Mouse (Mus musculus): ENCODE data around the gene Nfe2l1. TPM values are rescaled to one million over a fixed set of nuclear protein-coding genes. Genes with fewer than 3 reads are reported as not detected.
A peak's percentile ranks its signal among the peaks of the same experiment; 100 is the strongest.
"Not testable (repeated sequence)": the region's sequence is repeated elsewhere in the genome, so short reads cannot be mapped to it uniquely, and the experiment has no call there.

The Nfe2l1 gene
- total RNA-seq, 2 experiments from 2014 or later: 458 to 487 TPM

DNA sequence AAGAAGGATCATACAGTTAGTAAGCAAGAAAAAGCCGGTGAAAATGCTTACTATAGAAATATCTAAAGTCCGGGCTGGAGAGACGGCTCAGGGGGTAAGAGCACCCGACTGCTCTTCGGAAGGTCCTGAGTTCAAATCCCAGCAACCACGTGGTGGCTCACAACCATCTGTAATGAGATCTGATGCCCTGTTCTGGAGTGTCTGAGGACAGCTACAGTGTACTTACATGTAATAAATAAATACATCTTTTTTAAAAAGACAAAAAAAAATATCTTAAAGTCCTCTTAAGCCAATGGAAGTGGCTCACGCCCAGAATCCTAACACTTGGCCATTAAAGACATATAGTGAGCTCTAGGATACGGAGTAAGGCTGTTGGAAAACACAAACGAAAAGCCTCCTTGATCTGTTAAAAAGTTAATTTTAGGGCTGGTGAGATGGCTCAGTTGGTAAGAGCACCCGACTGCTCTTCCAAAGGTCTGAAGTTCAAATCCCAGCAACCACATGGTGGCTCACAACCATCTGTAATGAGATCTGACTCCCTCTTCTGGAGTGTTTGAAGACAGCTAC, 51.6 kb downstream of the Nfe2l1 start:
- not testable (repeated sequence) for DNase-seq

GRCm38 (mm10) chr11:96776968-96777962, 52.5 kb downstream of the Nfe2l1 start, which contains the start of gene Snx11:
Gene Snx11, minus strand, starts transcription at chr11:96777559.
- peak; percentile 100 for DNase-seq

DNA sequence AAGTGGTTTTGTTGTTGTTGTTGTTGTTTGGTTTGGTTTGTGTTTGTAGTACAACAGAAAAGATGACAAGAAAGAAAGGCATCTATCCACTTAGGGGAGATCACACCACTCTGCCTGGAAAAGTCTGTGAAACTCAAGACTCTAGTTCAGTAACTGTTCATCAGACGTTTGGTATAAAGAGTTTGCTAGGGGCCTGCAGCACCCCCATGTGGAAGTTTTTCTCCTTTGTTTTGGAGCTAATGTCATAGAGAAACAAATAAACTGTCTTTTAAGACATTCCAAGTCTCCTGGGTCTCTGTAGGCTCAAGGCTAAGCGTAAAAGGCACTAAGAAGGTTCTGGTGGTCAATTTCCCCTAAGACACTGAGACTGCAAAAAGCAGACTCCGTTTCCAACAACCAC, 53.7 kb downstream of the Nfe2l1 start:
- no peak for DNase-seq

DNA sequence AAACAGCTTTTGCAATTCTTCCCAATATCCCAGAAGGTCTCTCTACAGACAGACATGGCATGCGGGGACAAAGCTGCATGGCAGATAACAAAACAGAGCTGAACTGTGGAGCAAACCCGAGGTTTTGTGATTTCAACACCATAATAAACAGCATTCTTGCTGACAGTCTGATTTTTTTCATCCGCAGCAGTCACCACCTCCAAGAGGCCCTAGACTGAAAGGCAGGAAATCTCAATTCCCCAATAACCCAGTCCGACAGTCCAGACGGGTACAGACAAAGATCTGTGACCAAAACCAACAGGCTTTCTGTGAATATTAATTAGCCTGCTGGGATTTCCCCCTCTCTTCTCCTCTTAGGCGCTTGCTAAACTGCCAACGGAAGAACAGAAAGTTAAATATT, 54.1 kb downstream of the Nfe2l1 start:
- no peak for DNase-seq

DNA sequence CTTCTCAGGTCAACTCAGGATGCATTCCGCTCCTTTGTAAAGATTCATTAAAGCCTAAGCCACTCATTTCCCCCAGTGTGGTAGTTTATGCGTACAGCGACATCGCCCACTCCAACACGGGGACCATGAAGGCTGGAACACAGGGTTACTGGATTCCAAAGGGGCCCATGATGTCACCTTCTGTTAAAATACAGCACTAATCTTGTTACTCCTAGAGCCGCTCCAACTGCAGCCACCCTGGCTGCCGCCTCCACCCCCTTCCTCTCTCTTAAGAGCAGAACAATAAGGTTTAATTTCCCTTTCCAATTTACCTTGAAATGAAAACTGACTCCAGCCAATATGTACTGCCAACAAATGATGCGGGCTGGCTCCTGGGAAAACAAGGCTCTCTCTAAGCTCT, 54.7 kb downstream of the Nfe2l1 start:
- DNase-seq: peak in 1 of 2 experiments; percentile 32

GRCm38 (mm10) chr11:96774536-96774935, 55.2 kb downstream of the Nfe2l1 start:
- no peak for DNase-seq

DNA sequence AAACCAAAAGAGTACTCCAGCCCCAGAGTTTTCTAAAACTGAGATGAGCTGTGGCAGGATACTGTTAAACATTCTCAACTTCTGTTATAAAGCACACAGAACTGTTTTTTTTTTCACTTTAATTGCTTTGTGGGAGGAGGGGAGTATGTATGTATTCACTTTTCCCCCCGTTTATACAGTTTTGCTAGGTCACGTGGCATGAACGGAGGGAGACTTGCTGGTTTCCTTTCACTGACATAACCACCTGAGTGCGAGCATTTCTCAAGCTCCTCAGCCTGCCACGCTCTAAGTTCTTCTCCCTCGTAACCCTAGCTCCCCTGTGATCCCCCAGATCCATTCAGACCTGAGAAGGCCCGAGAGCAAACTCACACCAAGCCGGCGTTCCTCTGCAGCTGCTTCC, 57.4 kb downstream of the Nfe2l1 start:
- DNase-seq: no peak

DNA sequence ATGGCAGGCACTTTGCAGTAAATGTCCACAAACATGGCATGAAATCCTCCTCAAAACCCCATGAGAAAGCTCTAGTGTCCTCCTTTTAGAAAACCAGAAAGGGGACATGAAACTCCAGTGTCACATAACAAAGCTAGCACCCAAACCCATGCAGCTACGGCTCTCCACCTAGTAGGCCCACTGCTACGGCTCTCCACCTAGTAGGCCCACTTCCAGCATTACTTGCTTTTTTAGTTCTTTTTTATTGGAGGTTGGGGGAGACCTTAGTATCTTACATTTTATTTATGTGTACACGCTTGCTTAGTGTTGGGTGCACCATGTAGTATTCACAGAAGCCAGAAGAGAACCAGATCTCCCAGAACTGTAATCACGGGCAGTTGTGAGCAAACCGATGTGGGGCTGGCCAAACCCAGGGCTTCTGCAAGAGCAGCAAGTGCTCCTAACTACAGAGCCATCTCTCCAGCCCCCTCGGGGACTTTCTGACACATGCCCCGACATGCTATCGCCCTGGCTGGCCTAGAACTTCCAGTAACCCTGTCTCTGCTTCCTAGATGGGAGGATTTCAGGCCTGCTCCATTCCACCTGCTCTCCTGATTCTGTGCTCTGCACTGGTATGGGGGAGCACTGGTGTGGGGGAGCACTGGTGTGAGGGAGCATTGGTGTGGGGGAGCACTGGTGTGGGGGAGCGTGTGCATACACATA, 58.3 kb downstream of the Nfe2l1 start:
- no peak for DNase-seq

DNA sequence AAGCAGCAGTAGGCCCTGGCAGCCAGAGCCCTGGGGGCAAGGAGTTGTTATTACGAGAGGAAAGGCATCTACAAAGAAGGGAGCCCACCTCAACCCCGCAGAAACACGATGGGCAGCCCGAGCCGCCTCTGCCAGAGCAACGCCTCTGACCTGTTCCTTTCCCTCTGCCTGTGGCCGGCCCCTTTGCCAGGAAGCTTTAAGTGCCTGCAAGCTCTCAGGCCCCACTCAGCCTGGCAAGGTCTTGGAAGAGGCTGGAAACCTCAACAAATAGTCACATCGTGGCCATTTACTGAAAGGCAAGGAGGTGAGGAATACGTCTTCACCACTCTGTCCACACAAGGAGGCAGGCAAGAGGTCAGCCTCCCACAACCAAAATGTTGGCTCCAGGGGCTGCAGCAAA, 61.5 kb downstream of the Nfe2l1 start:
- no peak for DNase-seq

Small RNAs within 50 kb of the gene (microRNA-seq; reads per million reads assigned to microRNA genes)
- 108 to 360 reads per million in 2 experiments for gene Mir152

Other genes starting within 250 kb of the Nfe2l1 start
- gene Snx11, start 52.4 kb downstream of the Nfe2l1 start, total RNA-seq (2021): 10 to 100 TPM in 1 of 2 experiments, 1 to 10 TPM in 1; 9.9 to 15.2 TPM
- 10 to 100 TPM; 35.7 TPM for gene Cbx1, start 40.8 kb downstream of the Nfe2l1 start, total RNA-seq (2021)
- 10 to 100 TPM; 35.5 to 37.3 TPM for gene Copz2, start 19.9 kb upstream of the Nfe2l1 start, total RNA-seq (2021)
- 10 to 100 TPM; 23.4 to 25.1 TPM for gene Cdk5rap3, start 86.5 kb upstream of the Nfe2l1 start, total RNA-seq (2021)
- gene Prr15l, start 98.1 kb upstream of the Nfe2l1 start, total RNA-seq (2021): 1 to 10 TPM in 1 of 2 experiments, under 1 TPM in 1; 0.79 to 2.2 TPM
- gene Pnpo, start 114.0 kb upstream of the Nfe2l1 start, total RNA-seq (2021): 10 to 100 TPM; 16.7 to 17.4 TPM
- gene Sp2, start 153.0 kb upstream of the Nfe2l1 start, total RNA-seq (2021): 10 to 100 TPM in 1 of 2 experiments, 1 to 10 TPM in 1; 7.4 to 10.3 TPM
- gene Sp6, start 183.4 kb upstream of the Nfe2l1 start, total RNA-seq (2021): under 1 TPM in 1 of 2 experiments, not detected in 1; 0.21 TPM
- 10 to 100 TPM; 15.4 TPM for gene Scrn2, start 200.0 kb upstream of the Nfe2l1 start, total RNA-seq (2021)
- gene Lrrc46, start 211.4 kb upstream of the Nfe2l1 start, total RNA-seq (2021): under 1 TPM; 0.25 to 0.36 TPM
- gene Mrpl10, start 211.6 kb upstream of the Nfe2l1 start, total RNA-seq (2021): 10 to 100 TPM; 92.1 to 94.8 TPM
- 1 to 10 TPM; 3.8 to 5.1 TPM for gene Osbpl7, start 220.7 kb upstream of the Nfe2l1 start, total RNA-seq (2021)